Mouse (Mus musculus): Measurements from ENCODE around the gene Ilvbl.
A peak's percentile ranks its signal among the peaks of the same experiment; 100 is the strongest.
"Not testable (repeated sequence)": the region's sequence is repeated elsewhere in the genome, so short reads cannot be mapped to it uniquely, and the experiment has no call there.

The Ilvbl gene

GRCm38 (mm10) chr10:78574250-78575104 is at the start of gene Ilvbl:
Gene Ilvbl (plus strand): TSS chr10:78574346.
- DNase-seq (ENCODE audit: low spot score in 2 of 2): peak; percentile 90 to 95

GRCm38 (mm10) chr10:78525071-78525470 is 49.1 kb upstream of the Ilvbl start:
- DNase-seq (ENCODE audit: low spot score in 2 of 2): not testable (repeated sequence)

- DNase-seq (ENCODE audit: low spot score in 2 of 2): no peak
Measured at GRCm38 (mm10) chr10:78525511-78525910, 48.6 kb upstream of the Ilvbl start.

DNA sequence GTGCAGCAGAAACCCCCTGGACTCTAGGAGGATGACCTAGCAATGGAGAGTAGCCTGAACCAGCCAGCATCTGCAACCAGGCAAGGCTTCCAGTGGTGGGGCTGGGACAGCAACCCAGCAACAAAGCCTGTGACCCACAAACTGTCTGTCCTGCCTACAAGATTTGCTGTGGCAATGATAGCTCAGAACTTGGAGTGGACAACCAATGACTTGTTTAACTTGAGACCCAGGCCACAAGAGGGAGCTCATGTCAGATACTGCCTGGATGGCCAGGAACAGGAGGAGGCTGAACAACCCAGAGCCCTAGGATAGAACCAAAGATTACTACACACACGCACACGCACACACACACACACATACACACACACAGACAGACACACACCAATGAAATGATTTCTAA is 33.2 kb upstream of the Ilvbl start:
- peak in 1 of 2 experiments; percentile 12 for DNase-seq (ENCODE audit: low spot score in 2 of 2)

DNA sequence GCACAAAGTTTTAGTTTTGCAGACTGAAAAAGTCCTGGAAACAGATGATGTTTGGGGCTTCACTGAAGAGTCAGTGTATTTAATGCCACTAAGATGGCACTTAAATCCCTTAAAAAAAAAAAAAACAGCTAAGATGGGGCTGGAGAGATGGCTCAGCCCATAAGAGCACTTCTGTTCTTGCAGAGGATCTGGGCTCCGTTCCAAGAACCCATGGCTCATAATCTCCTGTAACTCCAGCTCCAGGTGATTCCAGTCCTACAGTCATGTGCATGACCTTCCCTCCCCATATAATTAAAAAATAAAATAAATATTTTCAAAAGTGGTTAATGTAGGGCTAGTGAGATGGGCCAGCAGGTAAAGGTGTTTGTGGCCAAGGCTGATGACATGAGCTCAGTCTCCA is 9.1 kb upstream of the Ilvbl start:
- DNase-seq (ENCODE audit: low spot score in 2 of 2): no peak

DNA sequence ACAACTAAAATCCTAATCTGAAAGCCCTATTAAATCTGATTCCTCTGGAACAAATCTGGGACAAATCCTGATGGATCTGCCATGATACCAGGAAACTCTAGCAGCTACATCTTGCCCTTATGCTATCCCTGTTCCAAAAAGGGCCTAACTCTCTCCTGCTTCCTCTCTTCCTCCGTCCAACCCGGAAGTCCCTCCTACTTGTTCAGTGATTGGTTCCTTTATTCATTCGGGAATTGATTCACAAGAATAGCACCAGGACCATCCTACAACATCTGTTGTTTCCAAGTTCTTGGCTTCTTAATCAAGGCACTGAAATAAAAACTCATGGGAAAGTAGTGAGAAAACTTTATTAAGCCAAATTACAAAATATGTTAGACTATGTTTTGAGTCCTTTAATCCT is 5.0 kb upstream of the Ilvbl start:
- DNase-seq (ENCODE audit: low spot score in 2 of 2): no peak

GRCm38 (mm10) chr10:78569686-78570085 is 4.5 kb upstream of the Ilvbl start:
- no peak for DNase-seq (ENCODE audit: low spot score in 2 of 2)

- no peak for DNase-seq (ENCODE audit: low spot score in 2 of 2)
Measured at GRCm38 (mm10) chr10:78570416-78570815, 3.7 kb upstream of the Ilvbl start.

GRCm38 (mm10) chr10:78570897-78571296 is 3.2 kb upstream of the Ilvbl start:
- DNase-seq (ENCODE audit: low spot score in 2 of 2): no peak

DNA sequence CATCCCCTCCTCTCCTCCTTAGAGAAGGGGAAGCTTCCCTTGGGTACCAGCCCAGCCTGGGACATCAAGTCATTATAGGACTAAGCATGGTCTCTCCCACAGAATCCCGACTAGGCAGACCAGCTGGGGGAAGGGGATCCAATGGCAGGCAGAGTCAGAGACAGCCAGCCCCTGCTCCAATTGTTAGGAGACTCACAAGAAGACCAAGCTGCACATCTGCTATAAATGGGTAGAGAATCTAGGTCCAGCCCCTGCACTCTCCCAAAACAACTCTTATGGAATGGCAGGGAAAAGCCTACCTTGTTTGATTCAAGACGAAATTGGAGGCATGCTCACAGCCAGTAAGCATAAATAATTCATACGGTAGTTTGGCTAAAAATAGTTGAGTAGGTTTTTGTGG is 920 bp upstream of the Ilvbl start:
- peak in 1 of 2 experiments; percentile 24 for DNase-seq (ENCODE audit: low spot score in 2 of 2)

DNA sequence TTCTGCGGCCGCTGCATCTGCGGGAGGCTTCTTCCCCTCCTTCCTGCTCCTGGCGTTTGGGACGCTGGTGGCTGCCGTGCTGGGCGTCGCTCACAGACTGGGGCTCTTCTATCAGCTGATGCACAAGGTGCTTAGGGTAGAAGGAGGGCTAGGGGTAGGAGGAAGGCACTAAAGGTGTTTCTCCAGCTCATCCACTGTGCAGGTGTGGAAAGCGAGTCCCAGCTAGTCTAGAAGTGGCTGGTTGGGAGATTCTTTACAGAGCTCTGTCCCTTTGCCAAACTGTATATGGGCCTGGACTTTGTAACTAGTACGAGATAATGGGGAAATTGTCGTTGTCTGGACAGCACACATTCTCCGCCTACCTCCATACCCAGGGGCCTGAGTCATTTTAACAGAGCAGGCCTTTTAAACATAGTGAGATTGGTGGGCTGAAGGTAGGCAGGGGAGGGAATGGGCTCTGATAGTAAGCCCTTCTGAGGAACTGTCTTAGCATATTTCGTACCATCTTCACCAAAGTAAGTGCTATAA is 1.0 kb downstream of the Ilvbl start:
- DNase-seq (ENCODE audit: low spot score in 2 of 2): no peak

DNA sequence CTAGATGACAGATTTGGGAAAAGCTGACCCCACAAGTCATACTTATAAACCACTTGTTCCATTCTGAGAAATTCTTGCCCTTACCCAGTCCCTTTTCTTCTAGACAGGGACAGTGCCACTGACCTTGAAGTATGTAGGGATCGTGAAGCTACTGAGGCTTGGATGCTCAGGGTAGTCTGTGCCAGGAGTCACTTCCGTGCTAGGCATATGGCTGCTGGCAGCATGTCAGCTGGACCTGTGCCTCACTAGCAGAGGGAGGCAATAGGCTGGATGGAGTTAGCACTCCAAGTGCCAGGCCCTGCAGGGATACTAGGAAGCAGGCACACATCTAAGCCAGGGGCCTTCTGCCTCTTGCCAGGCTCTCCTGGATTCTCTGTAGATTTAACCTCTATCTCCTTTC is 1.5 kb downstream of the Ilvbl start:
- peak in 1 of 2 experiments; percentile 35 for DNase-seq (ENCODE audit: low spot score in 2 of 2)

GRCm38 (mm10) chr10:78576435-78577184 is 2.5 kb downstream of the Ilvbl start:
- no peak for DNase-seq (ENCODE audit: low spot score in 2 of 2)

DNA sequence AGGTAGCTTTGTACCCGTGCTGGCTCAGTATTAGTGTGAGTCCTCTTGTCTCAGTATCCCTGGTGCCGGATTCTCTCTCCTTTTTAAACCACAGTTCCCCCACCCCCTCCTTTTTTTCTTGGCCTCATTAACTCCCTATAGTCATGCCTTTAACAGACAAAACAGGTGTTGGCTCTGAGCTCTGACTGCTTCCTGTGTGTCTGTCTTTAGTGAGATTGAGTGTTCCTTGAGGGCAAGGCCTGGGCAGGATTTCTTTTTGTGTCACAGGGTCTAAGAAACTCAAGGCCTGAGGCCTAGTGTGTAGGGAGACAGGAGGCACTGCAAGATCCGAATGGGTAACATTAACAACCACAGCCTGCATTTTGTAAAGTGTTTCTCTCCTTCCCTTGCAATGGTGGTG is 4.1 kb downstream of the Ilvbl start:
- DNase-seq (ENCODE audit: low spot score in 2 of 2): no peak

- no peak for DNase-seq (ENCODE audit: low spot score in 2 of 2)
Measured at GRCm38 (mm10) chr10:78581121-78581520, 7.0 kb downstream of the Ilvbl start.

- DNase-seq (ENCODE audit: low spot score in 2 of 2): no peak
Measured at GRCm38 (mm10) chr10:78583347-78583746, 9.2 kb downstream of the Ilvbl start.

DNA sequence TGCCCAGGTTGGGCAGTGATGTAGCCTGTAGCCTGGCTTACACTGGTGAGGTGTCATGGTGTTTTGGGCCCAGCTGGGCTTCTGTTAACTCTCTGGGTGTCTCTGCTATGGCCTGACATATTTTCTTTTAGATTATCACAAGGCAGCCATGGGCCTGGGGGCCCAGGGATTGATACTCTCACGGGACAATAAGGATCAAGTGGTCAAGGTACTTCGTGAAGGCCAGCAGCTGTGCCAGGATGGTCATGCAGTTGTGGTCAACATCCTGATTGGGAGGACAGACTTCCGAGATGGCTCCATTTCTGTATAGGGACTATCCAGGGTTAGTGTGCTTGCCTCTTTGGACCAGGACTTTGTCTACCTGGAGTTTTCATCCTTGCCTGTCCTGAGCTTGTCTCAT is 9.8 kb downstream of the Ilvbl start:
- DNase-seq (ENCODE audit: low spot score in 2 of 2): no peak

- no peak for DNase-seq (ENCODE audit: low spot score in 2 of 2)
Measured at GRCm38 (mm10) chr10:78584996-78585395, 10.8 kb downstream of the Ilvbl start.

DNA sequence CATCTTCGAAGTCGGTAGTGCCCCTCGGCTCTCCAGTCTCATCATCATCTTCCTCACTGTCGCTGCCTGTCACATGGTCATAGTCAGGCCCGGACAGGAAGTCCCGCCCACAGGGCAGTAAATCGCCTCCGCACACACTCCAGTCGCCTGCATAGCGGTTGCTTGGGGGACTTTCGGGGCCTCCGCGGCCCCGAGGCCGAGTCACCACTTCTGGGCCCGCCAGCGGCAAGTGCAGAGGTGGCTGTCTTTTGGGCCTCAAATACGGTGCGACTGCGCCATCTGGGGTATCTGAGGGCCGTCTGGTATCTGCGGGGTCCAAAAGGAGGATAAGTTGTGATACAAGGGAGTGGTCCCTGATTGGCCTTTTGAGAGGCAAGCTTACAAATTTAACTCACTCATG is 11.5 kb downstream of the Ilvbl start:
- DNase-seq (ENCODE audit: low spot score in 2 of 2): no peak

DNA sequence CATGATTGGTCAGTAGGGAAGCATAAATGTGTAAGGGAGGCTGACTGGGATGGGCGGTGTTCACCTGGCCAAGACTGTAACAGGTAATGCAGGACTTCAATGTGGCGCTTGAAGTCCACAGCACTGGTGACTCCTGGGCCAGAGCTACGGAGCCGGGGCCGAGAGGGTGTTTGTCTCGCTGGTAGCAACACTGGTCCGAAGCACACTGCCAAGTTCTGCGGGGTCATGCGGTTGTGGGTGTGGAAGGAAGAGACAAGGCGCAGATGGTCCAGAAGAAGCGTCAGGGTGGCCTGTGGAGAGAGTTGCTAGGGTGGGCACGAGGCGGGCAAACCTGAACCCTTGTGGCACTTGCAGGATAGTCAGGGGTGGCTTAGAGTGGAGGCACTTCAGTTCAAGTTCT is 11.9 kb downstream of the Ilvbl start:
- no peak for DNase-seq (ENCODE audit: low spot score in 2 of 2)

- no peak for DNase-seq (ENCODE audit: low spot score in 2 of 2)
Measured at GRCm38 (mm10) chr10:78589291-78589690, 15.1 kb downstream of the Ilvbl start.

DNA sequence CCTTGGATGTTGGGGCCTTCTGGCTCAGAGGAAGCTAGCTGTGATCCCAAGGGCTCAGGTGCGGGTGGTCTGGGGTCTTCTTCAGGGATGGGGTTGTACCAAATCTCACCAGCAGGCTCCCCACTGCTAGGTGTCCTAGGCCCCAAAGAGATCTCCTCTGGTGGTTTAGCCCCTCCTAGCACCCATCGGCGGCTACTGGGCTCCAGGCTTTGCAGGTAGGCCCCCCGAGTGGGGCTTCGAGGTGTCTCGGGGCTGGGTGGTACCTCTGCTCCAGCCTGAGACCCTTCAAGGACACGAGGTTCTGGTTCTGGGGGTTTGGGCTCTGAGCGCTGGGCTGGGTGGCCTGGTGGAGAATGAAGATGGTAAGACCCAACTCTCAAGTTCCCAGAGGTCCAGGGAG is 15.8 kb downstream of the Ilvbl start:
- DNase-seq (ENCODE audit: low spot score in 2 of 2): no peak

- no peak for DNase-seq (ENCODE audit: low spot score in 2 of 2)
Measured at GRCm38 (mm10) chr10:78590744-78591143, 16.6 kb downstream of the Ilvbl start.

Measured in frontal cortex, postnatal 36 days (tissue).